Mouse (Mus musculus) left cerebral cortex, adult 2 months (tissue): ENCODE measurements around the gene Asgr1. TPM values are rescaled to one million over a fixed set of nuclear protein-coding genes. Genes with fewer than 3 reads are reported as not detected.

Experiments
- DNase-seq, 2 experiments: peaks; one replicate each; pipeline ENCODE4 v3.0.0; 2021 to 2022; ENCODE audit warnings: low spot score in 2 of 2, mixed read lengths in 1 of 2; ENCODE audit errors: extremely low spot score in 1 of 2
- H3K27ac ChIP-seq: fragments of 200-600 bp; 2 replicates; pipeline ENCODE4 v1.8.1; 2022
- H3K4me3 ChIP-seq: fragments of 200-600 bp; 2 replicates; pipeline ENCODE4 v1.8.1; 2022
- CTCF ChIP-seq: fragments of 200-600 bp; IDR thresholded peaks from 2 replicates; pipeline ENCODE4 v1.8.1; 2022; ENCODE audit warnings: antibody characterized with exemption, mild to moderate bottlenecking, moderate library complexity
- intact Hi-C: fragments of 180-260 bp; cut with DNase I; formaldehyde crosslinking; loops from one replicate; pipeline ENCODE4 v1.15.1; 2025
- total RNA-seq, 2 experiments: library from RNA; stranded (reverse); gene quantifications; 2 replicates each; pipeline ENCODE4 v1.2.3; 2021

Asgr1 gene
- total RNA-seq, 2 experiments from 2014 or later, result 1.8 to 2.1 TPM

DNA sequence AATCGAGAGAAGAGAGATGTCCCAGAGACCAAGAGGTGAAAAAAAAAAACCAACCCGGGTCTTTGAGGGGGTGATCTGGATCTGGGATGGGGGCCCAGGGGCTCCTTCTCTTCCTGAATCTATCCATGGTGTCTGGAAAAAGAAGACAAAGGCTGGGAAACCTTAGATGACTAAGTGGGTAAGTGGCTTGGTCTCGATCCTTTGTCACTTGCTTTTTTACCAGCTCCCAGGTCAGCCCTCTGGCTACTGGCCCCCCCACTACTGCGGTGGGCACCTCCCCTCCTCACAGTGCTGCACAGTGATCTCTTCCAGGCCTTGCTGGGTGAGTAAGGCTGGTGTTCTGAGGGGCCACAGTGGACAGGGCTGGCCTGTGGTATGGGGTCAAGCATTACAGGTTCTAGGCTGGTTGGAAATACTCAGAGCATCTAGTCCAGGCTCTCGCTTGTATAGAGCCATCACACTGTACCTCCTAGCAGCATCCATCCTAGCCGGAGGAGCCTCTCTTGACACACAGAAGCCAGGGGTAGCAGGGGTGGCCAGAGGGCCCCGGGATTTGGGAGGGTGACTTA lies 36.6 kb upstream of the Asgr1 start:
- no peak for TF ChIP-seq CTCF
- intact Hi-C loops, result no loop called here
- H3K27ac ChIP-seq, result peak overlapping the region; percentile 93; the same call in 1 of the 2 replicates
- H3K4me3 ChIP-seq, result no peak overlapping the region
- DNase-seq, result no peak

GRCm38 (mm10) chr11:70018131-70018990 lies 35.5 kb upstream of the Asgr1 start:
- no peak for TF ChIP-seq CTCF
- intact Hi-C loops, result no loop called here

GRCm38 (mm10) chr11:70019495-70020021 lies 34.3 kb upstream of the Asgr1 start:
- DNase-seq, result no peak
- intact Hi-C loops, result no loop called here
- H3K27ac ChIP-seq, result peak overlapping the region; percentile 93
- H3K4me3 ChIP-seq, result peak overlapping the region; percentile 74
- no peak for TF ChIP-seq CTCF

More at GRCm38 (mm10) chr11:70018131-70018990, 35.5 kb upstream of the Asgr1 start:
- Histone ChIP-seq H3K4me3 (peak overlapping the region; percentile 74), H3K27ac (peak overlapping the region; percentile 93)
- peak; percentile 72 to 75 for DNase-seq

DNA sequence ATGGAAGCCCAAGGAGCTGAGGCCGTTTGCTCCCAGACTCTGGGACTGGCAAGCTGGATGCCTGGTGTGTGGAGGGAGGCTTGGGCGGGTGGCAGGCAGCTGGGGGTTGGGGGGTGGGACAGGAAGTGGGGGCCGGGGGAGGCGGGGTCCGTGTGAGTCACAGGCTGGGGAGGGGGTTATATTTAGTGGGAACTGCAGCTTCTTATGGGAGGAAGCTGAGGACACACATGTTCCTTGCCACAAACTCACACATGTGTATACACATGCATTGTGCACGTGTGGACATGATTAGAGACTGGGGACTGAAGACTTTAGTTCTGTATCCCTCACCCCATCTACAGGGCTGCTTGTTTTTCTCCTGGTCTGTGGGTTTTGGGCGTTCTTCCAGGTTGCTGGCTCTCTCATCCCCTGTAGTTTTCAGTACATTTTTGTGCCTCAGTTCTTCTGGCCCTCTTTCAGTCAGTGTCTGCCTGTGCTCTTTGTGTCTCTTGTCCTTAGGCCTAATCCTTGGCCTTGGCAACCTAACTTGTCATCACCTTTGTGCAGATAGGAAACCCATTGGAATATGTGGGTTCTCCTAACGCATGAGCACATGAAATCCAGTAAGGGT lies 33.8 kb upstream of the Asgr1 start:
- TF ChIP-seq CTCF, result no peak
- DNase-seq, result no peak
- intact Hi-C loops, result no loop called here
- H3K27ac ChIP-seq, result peak overlapping the region; percentile 93
- H3K4me3 ChIP-seq, result peak overlapping the region; percentile 74

DNA sequence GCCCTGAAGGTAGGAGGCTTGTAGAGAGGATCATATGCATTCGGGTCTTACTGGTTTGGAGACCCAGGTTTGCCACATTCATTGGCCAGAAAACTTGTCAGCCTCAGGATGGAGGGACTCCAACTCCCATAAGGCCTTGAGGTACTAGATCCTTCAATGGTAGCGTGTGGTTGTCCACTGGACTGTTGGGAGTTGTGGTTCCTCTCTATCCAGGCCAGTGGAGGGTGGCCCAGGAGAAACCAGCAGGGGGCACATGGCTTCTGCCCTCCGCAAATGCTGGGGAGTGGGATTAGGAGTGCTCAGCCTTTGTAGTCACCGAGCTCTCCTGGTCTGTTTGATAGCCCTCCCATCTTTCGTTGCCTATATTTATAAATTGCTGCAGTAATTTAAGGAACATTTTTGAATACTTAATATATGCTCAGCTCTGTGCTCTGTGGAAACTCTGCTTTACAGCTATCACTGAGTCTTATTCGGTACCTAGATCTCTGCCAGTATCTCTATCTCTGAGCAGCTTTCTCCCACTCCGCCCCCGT lies 33.1 kb upstream of the Asgr1 start:
- intact Hi-C loops, result no loop called here
- H3K27ac ChIP-seq, result peak overlapping the region; percentile 79
- DNase-seq, result peak; percentile 64 to 67
- H3K4me3 ChIP-seq, result peak overlapping the region; percentile 74
- peak; percentile 61 for TF ChIP-seq CTCF

DNA sequence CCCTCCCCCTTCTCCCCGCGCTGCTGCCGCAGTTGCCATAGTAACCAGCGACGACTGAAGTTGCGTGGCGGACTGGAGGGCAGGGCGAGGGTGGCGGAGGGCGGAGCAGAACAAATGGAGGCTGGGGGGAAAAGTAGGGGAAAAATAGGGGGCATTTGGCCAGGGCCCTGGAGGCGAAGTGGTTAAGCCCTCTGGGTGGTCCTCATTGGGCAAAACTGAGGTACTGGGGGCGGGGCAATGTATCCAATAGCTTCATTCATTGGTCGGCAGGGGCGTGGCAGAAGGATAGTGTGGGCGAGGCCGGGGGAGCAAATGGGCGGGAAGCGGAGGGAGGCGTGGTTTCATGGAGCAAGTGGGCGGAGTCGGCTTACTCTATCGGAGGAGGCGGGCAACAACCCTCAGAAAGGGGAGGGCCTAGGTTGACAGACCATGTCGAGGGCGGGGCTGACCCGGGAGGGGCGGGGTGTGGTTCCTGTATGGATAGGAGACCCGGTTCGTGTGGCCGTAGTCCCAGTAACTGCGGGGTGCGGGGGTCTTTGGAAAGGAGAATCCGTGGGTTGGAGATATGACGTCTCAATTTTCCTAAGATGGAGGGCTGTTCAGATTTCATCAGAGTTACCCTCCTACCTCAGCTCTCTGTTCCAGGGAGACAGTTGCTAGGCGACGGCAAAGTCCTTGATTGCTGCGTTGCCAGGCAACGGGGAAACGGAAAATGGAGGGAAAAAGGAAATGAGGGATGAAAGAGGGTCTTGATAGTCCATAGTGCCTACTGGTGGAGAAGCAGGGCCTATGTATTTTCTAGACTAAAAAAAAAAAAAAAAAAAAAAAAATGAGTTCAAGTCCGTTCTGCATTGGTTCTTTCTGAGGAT lies 32.4 kb upstream of the Asgr1 start:
- intact Hi-C loops, result no loop called here

DNA sequence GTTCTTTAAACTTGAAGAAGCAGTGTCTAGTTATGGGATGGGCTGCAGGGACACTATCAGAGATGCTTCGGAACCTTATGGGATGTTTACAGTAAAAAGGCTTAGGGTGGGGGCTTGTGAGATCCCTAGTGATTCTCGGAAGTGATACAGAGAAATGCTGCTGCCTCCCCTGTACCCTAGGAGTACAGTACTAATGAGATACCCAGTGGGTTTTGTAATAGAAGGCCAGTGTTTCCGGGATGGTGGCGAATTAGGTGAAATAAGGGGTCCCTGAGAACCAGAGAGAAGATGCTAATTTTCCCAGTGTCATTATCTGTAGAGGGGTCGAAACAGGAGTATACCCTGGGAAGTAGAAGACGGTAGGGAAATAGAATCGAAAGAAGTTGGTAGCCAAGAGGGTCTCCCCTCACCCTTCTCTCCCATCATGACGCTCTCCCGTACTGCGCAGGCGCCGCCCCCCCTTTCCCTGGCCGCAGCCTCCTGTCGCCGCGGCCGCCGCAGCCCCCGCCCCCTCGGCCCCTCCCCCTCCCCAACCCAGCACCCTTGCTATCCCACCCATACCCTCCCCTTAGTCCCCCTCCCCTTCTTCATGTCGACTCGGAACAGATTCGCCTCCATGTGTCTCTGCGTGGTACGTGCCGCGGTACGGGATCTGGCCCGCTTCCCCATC lies 30.3 kb upstream of the Asgr1 start:
- intact Hi-C loops, result no loop called here
- no peak for TF ChIP-seq CTCF
- DNase-seq, result no peak

More for the DNA sequence above, 32.4 kb upstream of the Asgr1 start:
- TF ChIP-seq CTCF, result no peak; the same call in 1 of the 2 replicates
- H3K4me3 ChIP-seq, result peak overlapping the region; percentile 74
- DNase-seq, result peak; percentile 92 to 94
- H3K27ac ChIP-seq, result peak overlapping the region; percentile 79

GRCm38 (mm10) chr11:70024151-70024514 lies 29.8 kb upstream of the Asgr1 start:
- no peak for TF ChIP-seq CTCF
- intact Hi-C loops, result no loop called here
- peak overlapping the region; percentile 72 for H3K27ac ChIP-seq
- DNase-seq, result no peak
- peak overlapping the region; percentile 50 for H3K4me3 ChIP-seq

More for the DNA sequence above, 30.3 kb upstream of the Asgr1 start:
- peak overlapping the region; percentile 72 for H3K27ac ChIP-seq
- H3K4me3 ChIP-seq, result peak overlapping the region; percentile 50

DNA sequence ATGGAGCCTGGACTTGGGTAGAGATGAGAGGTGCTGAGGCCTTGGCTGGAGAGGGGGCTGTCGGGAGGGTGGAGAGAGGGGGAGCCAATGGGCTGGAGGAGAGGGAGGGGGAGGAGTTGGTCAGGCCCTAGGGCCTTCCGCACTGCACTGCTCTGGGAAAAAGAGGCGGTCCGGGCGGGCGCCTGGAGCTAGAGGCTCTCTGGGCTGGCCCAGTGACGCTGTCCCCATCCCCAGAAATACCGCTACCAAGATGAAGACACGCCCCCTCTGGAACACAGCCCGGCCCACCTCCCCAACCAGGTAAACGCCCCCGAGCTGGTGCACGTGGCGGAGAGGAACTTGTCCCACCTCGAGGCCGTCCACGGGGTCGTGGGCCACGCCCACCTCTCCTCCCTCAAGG lies 27.2 kb upstream of the Asgr1 start:
- Histone ChIP-seq H3K27ac (peak overlapping the region; percentile 84), H3K4me3 (peak overlapping the region; percentile 38)
- peak in 1 of 2 experiments; percentile 48 for DNase-seq
- intact Hi-C loops, result no loop called here
- no peak for TF ChIP-seq CTCF

DNA sequence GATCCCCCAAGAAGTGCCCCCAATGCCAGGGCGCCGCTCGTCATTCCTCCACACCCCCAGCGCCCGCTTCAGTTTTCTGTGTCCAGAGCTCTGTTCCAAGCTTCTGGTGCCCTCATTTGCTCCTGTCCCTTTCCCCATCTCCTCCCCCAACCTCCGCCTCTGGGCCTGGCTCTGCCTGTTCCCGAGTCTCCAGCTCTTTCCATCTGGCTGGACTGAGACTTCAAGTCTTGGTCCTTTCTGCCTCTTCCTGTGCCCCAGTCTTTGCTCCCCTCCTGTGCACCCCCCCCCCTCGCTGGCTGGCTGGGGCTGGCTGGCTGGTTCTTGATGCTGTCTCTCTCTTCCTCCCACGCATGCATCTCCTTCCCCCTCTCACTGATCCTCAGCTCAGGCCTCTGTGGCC lies 26.5 kb upstream of the Asgr1 start:
- peak overlapping the region; percentile 38 for H3K4me3 ChIP-seq
- DNase-seq, result no peak
- H3K27ac ChIP-seq, result peak overlapping the region; percentile 84
- TF ChIP-seq CTCF, result no peak
- intact Hi-C loops, result no loop called here
